Mouse (Mus musculus) CD8-positive naive resting alpha-beta T cell, adult 2 months (primary cell): Measurements from ENCODE around the gene Slc9a4.
"Not testable (repeated sequence)": the region's sequence is repeated elsewhere in the genome, so short reads cannot be mapped to it uniquely, and the experiment has no call there.

Source experiments
- DNase-seq, 2 experiments: peaks; one replicate each; pipeline ENCODE4 v3.0.0; 2022; ENCODE audit warnings: low read depth in 2 of 2, low spot score in 2 of 2

The Slc9a4 gene

DNA sequence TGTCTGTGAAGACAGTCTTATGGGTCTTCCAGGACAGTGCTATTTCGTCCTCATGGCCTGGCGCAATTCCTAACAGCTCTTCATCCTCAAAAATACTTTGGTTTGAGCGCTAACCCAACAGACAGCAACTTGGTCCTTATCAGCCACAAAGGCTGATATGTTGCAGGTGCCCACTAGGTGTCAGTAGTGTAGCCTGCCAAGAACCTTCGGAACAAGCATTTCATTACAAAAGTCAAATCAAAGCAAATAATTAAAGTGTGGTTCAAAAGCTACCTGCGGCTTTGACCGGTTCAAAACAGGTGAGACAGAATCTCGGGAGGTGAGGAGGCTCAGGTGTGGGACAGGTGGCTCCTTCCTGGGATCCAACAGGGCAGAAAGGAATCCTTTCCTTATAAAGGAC is at the start of gene Slc9a4:
Gene Slc9a4 (plus strand): TSS at position 298 of the 400 bp plus-strand sequence.
- peak in 1 of 2 experiments; percentile 10 for DNase-seq

GRCm38 (mm10) chr1:40537577-40537976 is 42.3 kb upstream of the Slc9a4 start:
- no peak for DNase-seq

DNA sequence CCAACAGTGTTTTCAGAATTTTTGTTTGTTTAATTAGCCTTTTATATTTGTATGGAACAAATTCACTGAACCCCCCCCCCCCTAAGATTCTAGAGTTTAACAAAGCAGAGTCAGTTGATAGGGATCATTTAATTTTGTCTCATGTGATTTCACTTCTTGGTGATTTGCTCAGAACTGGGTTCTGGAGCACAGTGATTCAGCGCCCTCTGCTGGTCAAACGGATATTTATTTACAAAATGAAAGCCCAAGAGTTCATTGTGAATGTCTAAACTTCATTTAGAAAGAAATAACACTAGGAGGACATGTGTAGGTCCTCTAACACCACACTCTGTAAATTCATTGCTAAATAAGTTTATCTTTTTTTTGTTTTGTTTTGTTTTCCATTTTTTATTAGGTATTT is 35.2 kb upstream of the Slc9a4 start:
- peak; percentile 64 to 73 for DNase-seq

- DNase-seq = no peak
Observed at GRCm38 (mm10) chr1:40546645-40547044, 33.2 kb upstream of the Slc9a4 start.

DNA sequence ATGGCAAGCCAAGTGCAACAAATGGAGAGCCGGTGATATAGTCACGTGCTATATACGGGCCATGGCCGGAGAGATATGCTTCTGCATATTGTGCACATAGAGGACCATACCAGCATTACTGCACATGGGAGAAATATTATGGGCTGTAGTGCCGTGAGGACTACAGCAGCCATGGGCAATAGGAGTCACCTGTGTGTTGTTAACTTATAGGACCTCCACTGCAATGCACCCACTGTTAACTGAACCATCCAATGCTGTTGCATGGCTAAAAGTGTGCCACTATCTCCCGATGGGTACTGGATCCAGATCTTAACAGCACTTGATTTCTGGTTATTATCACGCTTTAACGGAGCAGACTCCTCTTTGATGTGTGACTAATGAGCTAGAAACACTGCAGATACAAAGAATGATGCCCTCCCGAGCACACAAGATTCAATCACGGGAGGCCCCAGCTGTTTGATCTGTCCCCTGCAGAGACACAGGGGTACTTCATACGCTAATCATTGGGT is 32.8 kb upstream of the Slc9a4 start:
- no peak for DNase-seq

- DNase-seq = no peak
Observed at GRCm38 (mm10) chr1:40547762-40548161, 32.1 kb upstream of the Slc9a4 start.

- no peak for DNase-seq
Observed at GRCm38 (mm10) chr1:40569374-40569773, 10.5 kb upstream of the Slc9a4 start.

DNA sequence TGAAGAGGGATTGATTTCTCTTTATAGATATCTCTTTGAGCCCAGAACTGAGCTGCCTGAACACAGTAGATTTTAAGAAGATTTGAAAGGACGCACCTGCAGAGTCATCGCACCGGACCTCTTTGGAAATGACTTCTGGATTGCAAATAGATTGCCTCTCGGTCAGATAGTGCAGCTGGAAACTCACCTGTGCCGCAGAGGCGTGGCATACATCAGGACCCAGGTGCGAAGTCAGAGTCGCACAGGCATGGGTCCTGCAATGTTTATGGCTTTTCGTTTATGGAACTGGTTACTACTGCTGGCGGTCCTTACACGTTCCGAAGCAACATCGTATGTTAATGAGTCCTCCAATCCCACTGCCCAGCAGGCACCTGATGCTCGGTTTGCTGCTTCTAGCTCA is 388 bp downstream of the Slc9a4 start:
- DNase-seq = no peak

- no peak for DNase-seq
Observed at GRCm38 (mm10) chr1:40586776-40587175, 6.9 kb downstream of the Slc9a4 start.

- no peak for DNase-seq
Observed at GRCm38 (mm10) chr1:40590931-40591330, 11.1 kb downstream of the Slc9a4 start.

DNA sequence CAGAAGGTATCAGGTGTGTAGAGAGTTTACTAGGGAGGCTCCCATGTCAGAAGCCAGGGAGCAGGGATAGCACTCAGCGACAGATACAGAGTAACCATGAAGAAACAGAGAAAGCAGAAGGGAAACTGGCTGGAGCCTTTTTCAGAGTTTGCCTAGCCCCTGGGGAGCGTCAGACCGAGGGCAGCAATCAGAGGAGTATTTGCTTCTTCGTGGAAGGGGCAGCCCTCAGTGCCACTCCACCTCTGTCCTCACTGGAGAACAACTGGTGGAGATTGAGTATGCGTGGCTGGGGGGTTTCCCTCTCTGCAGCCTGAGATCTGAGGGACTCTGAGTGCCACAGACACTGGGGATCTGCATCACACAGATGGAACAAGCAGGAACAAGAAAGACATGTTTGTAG is 17.9 kb downstream of the Slc9a4 start:
- no peak for DNase-seq

- DNase-seq = not testable (repeated sequence)
Observed at GRCm38 (mm10) chr1:40599661-40600060, 19.8 kb downstream of the Slc9a4 start.

DNA sequence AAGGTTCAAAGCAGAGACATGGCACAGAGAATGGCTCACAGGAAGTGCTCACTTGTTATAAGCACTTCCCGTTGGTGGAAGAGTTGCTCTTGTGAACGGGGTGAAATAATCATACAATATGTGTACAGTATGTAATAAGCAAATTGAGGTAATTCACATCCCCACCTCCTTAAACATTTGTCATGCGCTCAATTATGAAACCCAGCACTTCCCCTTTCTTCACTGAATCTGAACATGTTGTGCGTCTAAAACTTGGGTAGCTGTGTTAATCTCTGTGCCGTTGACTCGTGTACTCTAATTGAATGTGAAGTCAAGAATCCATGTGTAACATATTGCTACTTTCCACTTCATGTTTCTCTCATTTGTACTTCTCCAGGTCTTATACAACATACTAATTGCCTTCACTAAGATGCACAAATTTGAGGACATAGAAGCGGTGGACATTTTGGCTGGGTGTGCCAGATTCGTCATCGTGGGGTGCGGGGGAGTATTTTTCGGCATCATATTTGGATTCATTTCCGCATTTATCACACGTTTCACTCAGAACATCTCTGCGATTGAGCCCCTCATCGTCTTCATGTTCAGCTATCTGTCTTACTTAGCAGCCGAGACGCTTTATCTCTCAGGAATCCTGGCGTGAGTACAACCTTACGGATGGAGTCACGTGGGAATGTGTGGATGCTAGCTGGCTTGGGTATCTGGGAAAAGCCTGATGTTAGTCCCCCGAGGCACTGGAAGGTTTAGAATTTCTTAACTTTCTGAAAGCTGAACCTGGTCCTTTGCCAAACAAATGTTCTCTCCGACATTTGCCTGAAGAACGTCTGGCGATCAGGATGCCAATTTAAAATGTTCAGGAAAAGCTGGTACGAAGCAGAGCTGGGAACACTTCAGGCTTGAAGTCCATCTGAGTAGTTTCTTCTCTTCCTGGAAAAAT is 20.8 kb downstream of the Slc9a4 start:
- DNase-seq = no peak

GRCm38 (mm10) chr1:40601461-40601860 is 21.6 kb downstream of the Slc9a4 start:
- DNase-seq = no peak

GRCm38 (mm10) chr1:40613219-40613618 is 33.3 kb downstream of the Slc9a4 start:
- DNase-seq = no peak

GRCm38 (mm10) chr1:40619093-40619492 is 39.2 kb downstream of the Slc9a4 start:
- no peak for DNase-seq

- no peak for DNase-seq
Observed at GRCm38 (mm10) chr1:40619871-40620270, 40.0 kb downstream of the Slc9a4 start.

GRCm38 (mm10) chr1:40624954-40625353 is 45.1 kb downstream of the Slc9a4 start:
- no peak for DNase-seq

- no peak for DNase-seq
Observed at GRCm38 (mm10) chr1:40626954-40627353, 47.1 kb downstream of the Slc9a4 start.

GRCm38 (mm10) chr1:40628443-40628842 is 48.6 kb downstream of the Slc9a4 start:
- no peak for DNase-seq

DNA sequence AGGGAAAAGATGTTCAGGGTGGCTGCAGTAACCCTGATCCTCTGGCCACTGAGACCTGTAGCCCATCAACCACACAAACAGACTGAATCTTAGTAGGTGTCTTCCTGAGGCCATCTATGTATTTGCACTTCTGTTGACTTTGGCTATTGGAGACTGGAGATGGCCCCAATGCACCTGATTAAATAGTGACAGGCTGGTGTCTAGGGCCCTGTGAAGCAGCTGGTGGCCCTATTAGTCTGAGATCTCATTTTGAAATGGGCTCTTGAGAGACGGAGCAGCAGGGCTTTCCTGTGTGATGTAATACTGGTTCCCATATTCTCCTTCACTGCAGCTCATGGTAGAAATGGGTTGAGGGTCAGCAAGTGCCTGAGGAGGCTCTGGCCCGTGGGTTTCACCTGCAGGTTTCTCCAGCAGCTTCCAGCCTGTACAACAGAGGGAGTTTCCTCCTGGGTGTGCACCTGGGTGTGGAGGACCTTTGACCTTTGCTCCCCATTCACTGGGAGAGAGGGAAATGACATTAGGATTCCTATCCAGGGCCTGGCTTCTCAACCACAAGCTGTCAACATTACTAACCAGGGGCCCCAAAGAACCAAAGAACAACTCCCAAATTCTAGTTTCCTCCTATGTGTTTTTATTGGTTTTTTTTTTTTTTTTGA is 52.7 kb downstream of the Slc9a4 start:
- no peak for DNase-seq

DNA sequence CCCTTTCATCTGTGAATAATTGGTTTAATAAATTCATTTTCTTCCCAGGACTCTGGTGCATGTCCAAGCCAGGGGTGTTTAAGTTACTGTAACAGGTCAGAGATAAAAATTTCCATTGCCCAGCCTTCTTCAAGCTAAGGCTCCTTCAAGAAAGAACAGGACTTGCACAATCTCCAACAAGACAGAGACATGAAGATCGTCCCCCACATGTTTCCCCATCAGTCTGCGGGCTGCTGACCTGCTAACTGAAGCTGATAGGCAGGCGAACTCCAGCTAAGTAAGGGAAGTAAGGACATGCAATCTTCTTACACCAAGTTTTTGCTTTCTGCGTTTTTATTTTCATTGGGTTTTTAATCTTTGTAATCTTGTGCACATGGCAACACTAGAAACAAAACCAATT is 54.7 kb downstream of the Slc9a4 start:
- no peak for DNase-seq
